Mouse (Mus musculus): Measurements from ENCODE around the gene Ptprj. TPM values are rescaled to one million over a fixed set of nuclear protein-coding genes. Genes with fewer than 3 reads are reported as not detected.
A peak's percentile ranks its signal among the peaks of the same experiment; 100 is the strongest.
"Not testable (repeated sequence)": the region's sequence is repeated elsewhere in the genome, so short reads cannot be mapped to it uniquely, and the experiment has no call there.

The Ptprj gene
- polyA plus RNA-seq, 1 experiment from 2014 or later = 7.9 TPM

GRCm38 (mm10) chr2:90573640-90574526 is 6.6 kb downstream of the Ptprj start:
- Histone ChIP-seq H3K4me2 (replicated peaks) (0 out of 2 replicates have a peak overlapping the region, but pooled peaks have one; percentile 7), H3K9ac (no peak overlapping the region), H3K27ac (no peak overlapping the region), H3K9me3 (ENCODE audit: control insufficient read depth, low read length) (no peaks in the 10 kb centered on the region), H3K4me3 (replicated peaks; ENCODE audit: low read length) (no peak overlapping the region), H3K4me1 (replicated peaks; ENCODE audit: control insufficient read depth, insufficient read depth, low read length) (peaks cover 8% of the 10 kb centered on the region), H3K36me3 (replicated peaks; ENCODE audit: control insufficient read depth, insufficient read depth) (no peaks in the 10 kb centered on the region), H3K27me3 (ENCODE audit: control insufficient read depth, insufficient read depth, low read length) (no peaks in the 10 kb centered on the region)
- DNase-seq (ENCODE audit: low spot score) = no peak
- no peak for ATAC-seq (ENCODE audit: low FRiP score)
- WGBS = 72% methylated on average over 17 of the region's 17 CpGs

- Histone ChIP-seq H3K4me2 (replicated peaks) (no peak overlapping the region), H3K9me3 (ENCODE audit: control insufficient read depth, low read length) (no peaks in the 10 kb centered on the region), H3K4me1 (replicated peaks; ENCODE audit: control insufficient read depth, insufficient read depth, low read length) (no peaks in the 10 kb centered on the region), H3K4me3 (replicated peaks; ENCODE audit: low read length) (no peak overlapping the region), H3K27me3 (ENCODE audit: control insufficient read depth, insufficient read depth, low read length) (no peaks in the 10 kb centered on the region), H3K9ac (no peak overlapping the region), H3K27ac (no peak overlapping the region), H3K36me3 (replicated peaks; ENCODE audit: control insufficient read depth, insufficient read depth) (no peaks in the 10 kb centered on the region)
- ATAC-seq (ENCODE audit: low FRiP score) (no peak), DNase-seq (ENCODE audit: low spot score) (no peak)
- WGBS = 69% methylated on average over 5 of the region's 5 CpGs
These were observed 8.3 kb downstream of the Ptprj start for GRCm38 (mm10) chr2:90572126-90572525.

- H3K4me1 ChIP-seq (replicated peaks; ENCODE audit: control insufficient read depth, insufficient read depth, low read length); H3K4me2 ChIP-seq (replicated peaks); H3K27me3 ChIP-seq (ENCODE audit: control insufficient read depth, insufficient read depth, low read length); H3K9me3 ChIP-seq (ENCODE audit: control insufficient read depth, low read length); ATAC-seq (ENCODE audit: low FRiP score); H3K27ac ChIP-seq; H3K4me3 ChIP-seq (replicated peaks; ENCODE audit: low read length); H3K9ac ChIP-seq; DNase-seq (ENCODE audit: low spot score); H3K36me3 ChIP-seq (replicated peaks; ENCODE audit: control insufficient read depth, insufficient read depth): not testable (repeated sequence)
- 93% methylated on average over 6 of the region's 6 CpGs for WGBS
These were observed 9.0 kb downstream of the Ptprj start for GRCm38 (mm10) chr2:90571399-90571798.

DNA sequence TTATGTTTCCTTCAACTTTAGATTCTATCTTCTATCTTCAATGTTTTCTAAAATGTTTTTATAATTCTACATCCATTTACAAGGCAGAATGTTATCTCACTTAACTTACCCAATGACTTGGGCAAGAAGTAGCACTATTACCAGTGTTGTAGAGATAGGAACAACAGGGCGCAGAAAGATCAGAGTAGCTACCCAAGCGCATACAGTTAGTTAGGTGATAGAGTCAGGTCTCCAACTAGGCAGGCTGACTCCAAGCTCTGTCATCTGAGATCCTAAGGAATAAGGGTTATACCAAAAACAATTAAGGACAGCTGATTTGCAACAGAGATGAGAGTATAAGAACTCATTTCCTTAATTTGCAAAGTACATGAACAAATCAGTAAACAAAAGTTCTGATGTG is 9.6 kb downstream of the Ptprj start:
- H3K27me3 ChIP-seq (ENCODE audit: control insufficient read depth, insufficient read depth, low read length) = no peaks in the 10 kb centered on the region
- H3K27ac ChIP-seq = no peak overlapping the region
- no peak overlapping the region for H3K4me2 ChIP-seq (replicated peaks)
- no peaks in the 10 kb centered on the region for H3K36me3 ChIP-seq (replicated peaks; ENCODE audit: control insufficient read depth, insufficient read depth)
- H3K9ac ChIP-seq = no peak overlapping the region
- 0 out of 2 replicates have a peak, but pooled peaks cover 2% of the 10 kb centered on the region for H3K4me1 ChIP-seq (replicated peaks; ENCODE audit: control insufficient read depth, insufficient read depth, low read length)
- DNase-seq (ENCODE audit: low spot score) = no peak
- WGBS = 98% methylated on average over 2 of the region's 2 CpGs
- ATAC-seq (ENCODE audit: low FRiP score) = no peak
- no peak overlapping the region for H3K4me3 ChIP-seq (replicated peaks; ENCODE audit: low read length)
- H3K9me3 ChIP-seq (ENCODE audit: control insufficient read depth, low read length) = no peaks in the 10 kb centered on the region

DNA sequence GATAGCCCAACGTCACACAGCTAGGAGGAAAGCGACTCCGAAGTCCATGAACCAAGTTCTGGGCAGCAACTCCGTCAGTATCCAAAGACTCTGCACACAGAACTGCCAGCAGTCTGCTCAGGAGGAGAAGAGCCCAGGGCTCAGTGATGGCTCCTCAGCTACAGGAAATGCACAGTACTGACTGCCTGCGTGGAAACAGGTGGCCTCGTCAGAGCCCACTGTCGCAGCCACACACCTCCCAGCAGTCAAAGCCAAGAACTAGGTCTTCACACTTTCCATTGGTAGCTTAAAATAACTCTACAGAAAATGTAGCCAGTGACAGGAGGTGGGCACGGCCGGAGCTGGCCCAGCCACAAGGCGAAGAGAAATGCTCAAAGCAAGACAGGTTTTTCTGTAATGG is 10.2 kb downstream of the Ptprj start:
- DNase-seq (ENCODE audit: low spot score) (no peak), ATAC-seq (ENCODE audit: low FRiP score) (no peak)
- Histone ChIP-seq H3K27me3 (ENCODE audit: control insufficient read depth, insufficient read depth, low read length) (no peaks in the 10 kb centered on the region), H3K9ac (no peak overlapping the region), H3K4me3 (replicated peaks; ENCODE audit: low read length) (no peak overlapping the region), H3K4me1 (replicated peaks; ENCODE audit: control insufficient read depth, insufficient read depth, low read length) (0 out of 2 replicates have a peak, but pooled peaks cover 2% of the 10 kb centered on the region), H3K9me3 (ENCODE audit: control insufficient read depth, low read length) (no peaks in the 10 kb centered on the region), H3K27ac (no peak overlapping the region), H3K4me2 (replicated peaks) (no peak overlapping the region), H3K36me3 (replicated peaks; ENCODE audit: control insufficient read depth, insufficient read depth) (no peaks in the 10 kb centered on the region)
- 95% methylated on average over 10 of the region's 10 CpGs for WGBS

- H3K4me1 ChIP-seq (replicated peaks; ENCODE audit: control insufficient read depth, insufficient read depth, low read length) = 0 out of 2 replicates have a peak, but pooled peaks cover 2% of the 10 kb centered on the region
- H3K4me3 ChIP-seq (replicated peaks; ENCODE audit: low read length) = no peak overlapping the region
- no peaks in the 10 kb centered on the region for H3K9me3 ChIP-seq (ENCODE audit: control insufficient read depth, low read length)
- H3K27ac ChIP-seq = no peak overlapping the region
- H3K9ac ChIP-seq = no peak overlapping the region
- ATAC-seq (ENCODE audit: low FRiP score) = no peak
- no peak for DNase-seq (ENCODE audit: low spot score)
- no peaks in the 10 kb centered on the region for H3K27me3 ChIP-seq (ENCODE audit: control insufficient read depth, insufficient read depth, low read length)
- WGBS = 90% methylated on average over 7 of the region's 7 CpGs
- H3K36me3 ChIP-seq (replicated peaks; ENCODE audit: control insufficient read depth, insufficient read depth) = no peaks in the 10 kb centered on the region
- H3K4me2 ChIP-seq (replicated peaks) = no peak overlapping the region
These were observed 11.4 kb downstream of the Ptprj start for GRCm38 (mm10) chr2:90568961-90569481.

DNA sequence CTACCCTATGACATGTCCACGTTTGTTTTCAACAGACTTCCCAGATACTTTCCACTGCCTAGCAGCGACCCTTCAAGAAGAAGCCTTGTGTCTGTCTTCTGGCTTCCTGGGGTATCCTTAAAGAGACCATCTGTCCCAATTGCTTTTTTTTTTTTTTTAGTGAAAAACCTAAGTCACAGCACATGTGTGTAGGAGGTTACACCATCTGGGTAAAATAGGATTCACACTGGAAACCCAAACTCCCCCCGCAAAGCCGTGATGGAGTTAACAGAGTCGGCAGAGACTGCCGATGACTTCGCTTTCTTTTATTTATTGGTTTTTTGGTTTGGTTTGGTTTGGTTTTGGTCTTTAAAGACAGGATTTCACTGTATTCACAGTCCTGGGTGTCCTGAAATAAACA is 12.4 kb downstream of the Ptprj start:
- ATAC-seq (ENCODE audit: low FRiP score) = no peak
- Histone ChIP-seq H3K4me2 (replicated peaks) (no peak overlapping the region), H3K27ac (no peak overlapping the region), H3K9ac (no peak overlapping the region), H3K36me3 (replicated peaks; ENCODE audit: control insufficient read depth, insufficient read depth) (no peaks in the 10 kb centered on the region), H3K4me3 (replicated peaks; ENCODE audit: low read length) (no peak overlapping the region), H3K9me3 (ENCODE audit: control insufficient read depth, low read length) (no peaks in the 10 kb centered on the region), H3K27me3 (ENCODE audit: control insufficient read depth, insufficient read depth, low read length) (no peaks in the 10 kb centered on the region), H3K4me1 (replicated peaks; ENCODE audit: control insufficient read depth, insufficient read depth, low read length) (0 out of 2 replicates have a peak, but pooled peaks cover 2% of the 10 kb centered on the region)
- WGBS = 89% methylated on average over 7 of the region's 7 CpGs
- no peak for DNase-seq (ENCODE audit: low spot score)

DNA sequence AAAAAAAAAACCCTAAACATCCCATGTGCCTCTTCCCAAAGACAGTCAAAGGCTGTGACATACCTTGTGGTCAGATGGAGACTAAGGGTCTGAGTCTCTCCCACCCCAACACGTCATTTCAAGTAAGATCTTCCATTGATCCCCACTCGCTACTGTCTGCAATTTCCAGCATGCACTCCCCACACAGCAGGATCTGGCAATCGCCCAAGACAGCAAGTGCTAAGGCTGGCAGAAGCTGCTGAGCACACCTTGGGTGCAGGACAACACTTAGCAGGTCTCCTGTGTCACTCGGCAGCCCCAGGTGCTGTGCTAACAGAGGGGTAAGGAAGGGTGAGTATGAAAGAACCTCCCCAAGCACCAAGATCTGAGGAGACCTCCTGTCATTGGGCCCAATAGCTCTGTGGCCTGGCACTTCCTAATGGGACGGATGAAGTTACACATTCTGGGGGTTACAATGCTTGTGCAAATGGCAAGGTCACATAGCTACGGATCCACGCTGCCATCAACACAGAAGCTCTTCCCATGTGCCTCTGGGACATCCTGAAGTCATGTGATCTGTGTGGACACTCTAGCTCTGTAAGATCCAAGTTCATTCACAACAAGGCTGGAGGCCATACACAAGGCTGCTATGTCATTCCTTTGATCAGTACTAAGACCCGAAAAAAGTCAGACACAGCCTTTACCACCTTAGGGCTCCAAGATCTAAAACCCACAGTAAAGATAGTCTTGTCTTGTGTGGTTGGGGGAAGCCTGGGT is 13.5 kb downstream of the Ptprj start:
- 78% methylated on average over 8 of the region's 8 CpGs for WGBS
- Histone ChIP-seq H3K9ac (no peak overlapping the region), H3K4me1 (replicated peaks; ENCODE audit: control insufficient read depth, insufficient read depth, low read length) (0 out of 2 replicates have a peak, but pooled peaks cover 2% of the 10 kb centered on the region), H3K27me3 (ENCODE audit: control insufficient read depth, insufficient read depth, low read length) (no peaks in the 10 kb centered on the region), H3K4me3 (replicated peaks; ENCODE audit: low read length) (no peak overlapping the region), H3K27ac (no peak overlapping the region), H3K4me2 (replicated peaks) (no peak overlapping the region), H3K9me3 (ENCODE audit: control insufficient read depth, low read length) (no peaks in the 10 kb centered on the region), H3K36me3 (replicated peaks; ENCODE audit: control insufficient read depth, insufficient read depth) (no peaks in the 10 kb centered on the region)
- DNase-seq (ENCODE audit: low spot score) (no peak), ATAC-seq (ENCODE audit: low FRiP score) (no peak)

GRCm38 (mm10) chr2:90566046-90566445 is 14.4 kb downstream of the Ptprj start:
- H3K4me2 ChIP-seq (replicated peaks) = no peak overlapping the region
- H3K9ac ChIP-seq = no peak overlapping the region
- no peak overlapping the region for H3K4me3 ChIP-seq (replicated peaks; ENCODE audit: low read length)
- DNase-seq (ENCODE audit: low spot score) (no peak), ATAC-seq (ENCODE audit: low FRiP score) (no peak)
- H3K27me3 ChIP-seq (ENCODE audit: control insufficient read depth, insufficient read depth, low read length) = no peaks in the 10 kb centered on the region
- no peak overlapping the region for H3K27ac ChIP-seq
- no peaks in the 10 kb centered on the region for H3K9me3 ChIP-seq (ENCODE audit: control insufficient read depth, low read length)
- H3K4me1 ChIP-seq (replicated peaks; ENCODE audit: control insufficient read depth, insufficient read depth, low read length) = 0 out of 2 replicates have a peak, but pooled peaks cover 2% of the 10 kb centered on the region
- H3K36me3 ChIP-seq (replicated peaks; ENCODE audit: control insufficient read depth, insufficient read depth) = no peaks in the 10 kb centered on the region
- 72% methylated on average over 7 of the region's 7 CpGs for WGBS

Data from hindbrain, embryonic 14.5 days (tissue).